8 mouse cellular contexts compared by ENCODE assay signal in the genomic region with DNA sequence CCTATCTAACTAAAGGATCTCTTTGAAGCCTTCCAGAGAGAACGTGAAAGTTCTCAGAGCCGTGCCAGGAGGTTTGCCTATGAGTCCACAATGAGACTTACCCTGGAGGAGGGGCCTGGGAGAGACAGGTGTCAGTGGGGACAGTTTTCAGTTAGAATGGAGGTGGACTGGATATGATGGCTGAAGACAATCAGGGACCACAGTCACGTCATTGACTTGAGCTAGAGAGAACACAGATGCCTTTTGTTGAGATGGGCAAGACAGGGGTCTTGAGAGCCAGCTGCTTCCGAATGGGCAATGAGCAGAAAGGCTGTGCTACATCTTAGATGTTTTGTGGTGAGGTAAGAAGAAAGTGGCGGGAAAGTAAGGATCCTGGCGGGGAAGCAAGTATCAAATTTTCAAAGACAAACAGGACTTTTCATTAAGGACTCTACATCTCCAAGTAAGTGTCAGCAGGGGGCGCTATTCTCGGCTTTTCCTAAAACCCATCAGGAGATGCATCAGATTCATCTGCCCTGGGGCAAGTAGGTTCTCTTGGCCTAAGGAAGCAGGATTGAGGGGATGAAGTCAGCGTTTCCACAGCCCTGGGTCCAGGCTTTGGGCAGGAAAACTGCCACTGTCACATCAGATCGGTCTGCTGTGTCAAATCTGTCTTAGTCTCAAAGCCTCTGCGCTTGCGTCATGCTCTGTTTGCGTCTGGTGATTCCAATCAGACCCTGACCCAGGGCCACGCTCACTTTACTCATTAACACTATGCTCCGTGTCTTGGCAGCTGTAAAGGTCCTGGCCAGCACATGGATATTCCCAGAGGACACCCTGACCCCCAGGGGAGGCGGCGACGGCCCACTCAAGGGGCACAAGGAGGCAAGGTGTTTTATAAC. TPM values are rescaled to one million over a fixed set of nuclear protein-coding genes. Genes with fewer than 3 reads are reported as not detected.
DNase-seq lines count a peak whose midpoint lies in the region; ATAC-seq lines count a peak whose summit lies in the region.
"Had no signal": no experiment of that assay in that cellular context is flagged by ENCODE, and none has a peak within 500 bp of the region (broad histone marks: within the 10 kb centered on the region; RNA-seq: fewer than 3 reads in every experiment).

No protein-coding gene starts in this region.

- ATAC-seq in midbrain, embryonic 14.5 days (ENCODE audit: low FRiP score, low TSS enrichment) = no peak
- no peak for ATAC-seq in midbrain, embryonic 13.5 days

- DNase-seq in midbrain, embryonic 14.5 days = peak; percentile 68
- DNase-seq in brain, adult 2 months (ENCODE audit: low read depth, low spot score) = peak; percentile 56
- peak; percentile 78 for DNase-seq in induced T-regulatory cell, adult 2 months (ENCODE audit: low read depth)
- peak; percentile 30 for DNase-seq in lung, postnatal 10 days
- no peak for DNase-seq in ovary, postnatal 36 days (ENCODE audit: low spot score)
- no peak for DNase-seq in spleen, postnatal 36 days (ENCODE audit: low spot score in 2 of 2)

- H3K27me3 ChIP-seq in midbrain, embryonic 14.5 days (ENCODE audit: control insufficient read depth, insufficient read depth, low read length) = no peaks in the 10 kb centered on the region
- H3K27me3 ChIP-seq in midbrain, embryonic 13.5 days = no peaks in the 10 kb centered on the region
- H3K27me3 ChIP-seq: heart, embryonic 15.5 days had no signal

- 0 out of 2 replicates have a peak, but pooled peaks cover 3% of the 10 kb centered on the region for H3K4me1 ChIP-seq in midbrain, embryonic 14.5 days (ENCODE audit: control insufficient read depth, insufficient read depth, low read length)
- peaks cover 4% of the 10 kb centered on the region for H3K4me1 ChIP-seq in midbrain, embryonic 13.5 days (replicated peaks)

- H3K4me2 ChIP-seq in midbrain, embryonic 14.5 days (ENCODE audit: low read length) = no peak overlapping the region
- no peak overlapping the region for H3K4me2 ChIP-seq in midbrain, embryonic 13.5 days (replicated peaks)
- H3K4me2 ChIP-seq: heart, embryonic 15.5 days had no signal

- 66% methylated on average over 18 of the region's 18 CpGs for WGBS in midbrain, embryonic 14.5 days
- WGBS in midbrain, embryonic 13.5 days = 64% methylated on average over 18 of the region's 18 CpGs

- H3K9me3 ChIP-seq in midbrain, embryonic 14.5 days (ENCODE audit: control insufficient read depth, low read length) = no peaks in the 10 kb centered on the region
- H3K9me3 ChIP-seq in midbrain, embryonic 13.5 days = no peaks in the 10 kb centered on the region
- H3K9me3 ChIP-seq: heart, embryonic 15.5 days had no signal

- H3K4me3 ChIP-seq in midbrain, embryonic 14.5 days (replicated peaks; ENCODE audit: low read depth, low read length) = no peak overlapping the region
- H3K4me3 ChIP-seq in midbrain, embryonic 13.5 days (replicated peaks) = no peak overlapping the region
- H3K4me3 ChIP-seq: heart, embryonic 15.5 days had no signal

- H3K36me3 ChIP-seq in midbrain, embryonic 14.5 days (ENCODE audit: control insufficient read depth, insufficient read depth, low read length) = no peaks in the 10 kb centered on the region
- H3K36me3 ChIP-seq in midbrain, embryonic 13.5 days = no peaks in the 10 kb centered on the region
- H3K36me3 ChIP-seq: heart, embryonic 15.5 days had no signal

- no peak overlapping the region for H3K27ac ChIP-seq in midbrain, embryonic 14.5 days (replicated peaks; ENCODE audit: low read depth, low read length)
- H3K27ac ChIP-seq in midbrain, embryonic 13.5 days = no peak overlapping the region
- H3K27ac ChIP-seq: heart, embryonic 15.5 days had no signal

- H3K9ac ChIP-seq in midbrain, embryonic 14.5 days (replicated peaks; ENCODE audit: low read length) = no peak overlapping the region
- no peak overlapping the region for H3K9ac ChIP-seq in midbrain, embryonic 13.5 days (replicated peaks)
- H3K9ac ChIP-seq: heart, embryonic 15.5 days had no signal

RNA-seq across cellular contexts. Expression of a gene that starts 13.1 kb away (rescaled TPM):
- polyA plus RNA-seq in midbrain, embryonic 14.5 days (2014; fragmentation: Nextera tagmentation; extraction: Ambion mirVana) = not detected in 2 replicates
- not detected in 2 replicates for polyA plus RNA-seq in midbrain, embryonic 13.5 days (2015; fragmentation: Nextera tagmentation; extraction: Ambion mirVana)

RNA-seq across cellular contexts. Expression of a gene that starts 41.3 kb away (rescaled TPM):
- 1.1 and 2.1 TPM in 2 replicates for polyA plus RNA-seq in midbrain, embryonic 14.5 days (2014; fragmentation: Nextera tagmentation; extraction: Ambion mirVana)
- 1.2 and 1.8 TPM in 2 replicates for polyA plus RNA-seq in midbrain, embryonic 13.5 days (2015; fragmentation: Nextera tagmentation; extraction: Ambion mirVana)

Comparison
In these comparisons a context has a peak if more than half of its experiments do, and no peak if none do; other contexts are left out.
1. DNase-seq: peak in midbrain, embryonic 14.5 days (single experiment), brain, adult 2 months (single experiment), induced T-regulatory cell, adult 2 months (single experiment) and lung, postnatal 10 days (single experiment); none in ovary, postnatal 36 days (single experiment) and spleen, postnatal 36 days (0 of 2).